Mouse (Mus musculus): ENCODE results near the gene Ankrd2.

GRCm38 (mm10) chr19:42033611-42034010 is 2.2 kb upstream of the Ankrd2 start:
- TF ChIP-seq CTCF (IDR thresholded peaks at IDR 0.05) (no peak), POLR2A (IDR thresholded peaks at IDR 0.05; ENCODE audit: insufficient read depth, low read depth, low read length) (no peak)

All from heart, adult 2 months (tissue).